Mouse (Mus musculus) small intestine, adult 2 months (tissue): ENCODE results near the gene Abhd14a.

Experiments used
- CTCF ChIP-seq: fragments of 200-500 bp; IDR thresholded peaks from 2 replicates; pipeline ENCODE4 v1.5.1; 2012; ENCODE audit warnings: low read depth, mild to moderate bottlenecking, control low read depth, inconsistent platforms, low read length, moderate library complexity, mixed read lengths; ENCODE audit not compliant: insufficient replicate concordance, insufficient read length; ENCODE audit errors: extremely low read depth
- POLR2A ChIP-seq: fragments of 200-500 bp; IDR thresholded peaks from 2 replicates; pipeline ENCODE4 v1.6.1; 2012; ENCODE audit warnings: low read depth, mild to moderate bottlenecking, control low read depth, inconsistent platforms, low read length, moderate library complexity

DNA sequence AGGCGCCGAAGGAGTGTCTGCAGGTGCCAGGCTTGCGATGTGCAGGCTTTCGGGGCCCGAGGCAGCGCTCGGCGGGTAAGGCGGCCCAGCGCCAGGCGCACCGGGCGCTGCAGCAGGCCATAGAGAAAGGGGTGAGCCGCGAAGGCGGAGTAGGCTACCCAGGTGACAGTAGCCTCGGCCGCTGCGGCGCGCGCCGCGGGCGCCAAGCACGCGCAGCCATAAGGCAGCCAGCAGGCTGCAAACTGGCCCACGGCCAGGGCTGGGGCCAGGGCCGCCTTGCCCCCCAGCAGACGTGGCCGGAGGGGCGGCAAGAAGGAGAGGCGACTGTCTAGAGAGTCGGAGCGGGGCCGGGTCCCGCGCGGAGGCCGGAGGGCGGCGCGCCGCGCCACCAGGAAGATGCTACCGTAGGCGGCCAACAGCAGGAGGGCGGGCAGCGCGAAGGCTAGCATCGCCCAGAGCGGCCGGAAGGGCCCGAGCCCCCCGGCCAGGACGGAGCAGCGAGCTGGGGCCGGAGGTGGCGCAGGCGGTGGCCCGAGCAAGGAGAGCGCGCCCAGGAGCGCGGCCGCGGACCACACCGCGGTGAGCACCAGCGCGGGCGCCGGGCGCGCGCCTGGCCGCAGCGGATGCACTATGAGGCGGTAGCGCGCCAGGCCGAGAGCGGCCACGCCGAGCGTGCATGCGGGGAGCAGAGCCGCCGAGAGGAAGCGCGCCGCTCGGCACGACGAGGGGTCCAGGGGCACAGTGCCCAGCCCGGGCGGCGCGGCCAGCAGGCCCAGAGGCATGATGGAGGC is 17.5 kb upstream of the Abhd14a start:
- no peak for TF ChIP-seq CTCF
- TF ChIP-seq POLR2A = no peak
